Mouse (Mus musculus) activated CD4-positive, CD25-positive, alpha-beta regulatory T cell, adult 4 months (primary cell): ENCODE data around the gene Ptges2. TPM values are rescaled to one million over a fixed set of nuclear protein-coding genes. Genes with fewer than 3 reads are reported as not detected.
"Not testable (repeated sequence)": the region's sequence is repeated elsewhere in the genome, so short reads cannot be mapped to it uniquely, and the experiment has no call there.

Source experiments
- ATAC-seq: one replicate; pipeline ENCODE4 v1.8.0; 2017
- polyA plus RNA-seq, 2 experiments: library from polyadenylated mRNA; unstranded; fragments of 100-300 nt; shearing (Covaris generic); gene quantifications; one replicate each; pipeline ENCODE4 v1.2.1; 2017

Ptges2 gene
- 1 to 10 TPM; 1.0 to 1.6 TPM for polyA plus RNA-seq

DNA sequence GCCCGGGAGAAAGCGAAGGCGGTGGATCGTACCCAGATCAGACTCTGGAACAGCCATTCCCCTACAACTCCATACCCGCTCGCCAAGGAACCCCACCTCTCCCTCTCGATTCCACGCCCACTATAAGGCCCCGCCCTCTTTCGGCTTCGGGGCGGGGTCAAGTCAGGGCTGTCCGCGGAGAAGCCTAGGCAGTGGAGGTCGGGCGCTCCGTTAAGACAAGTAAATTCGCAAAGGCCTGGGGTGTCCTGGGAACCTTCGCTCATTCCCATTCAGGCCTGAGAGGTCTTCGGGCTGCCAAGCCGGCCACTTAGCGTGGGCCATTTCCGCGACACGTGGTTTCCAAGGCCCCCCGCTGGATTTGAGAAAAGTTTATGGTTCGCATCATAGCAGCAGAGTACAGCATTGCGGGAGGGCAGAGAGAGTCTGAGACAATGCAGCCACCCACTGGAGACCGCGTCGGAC, at the start of gene Ptges2:
Gene Ptges2 (plus strand): TSS at position 413 of the 462 bp plus-strand sequence.
- peak; percentile 67 for ATAC-seq

DNA sequence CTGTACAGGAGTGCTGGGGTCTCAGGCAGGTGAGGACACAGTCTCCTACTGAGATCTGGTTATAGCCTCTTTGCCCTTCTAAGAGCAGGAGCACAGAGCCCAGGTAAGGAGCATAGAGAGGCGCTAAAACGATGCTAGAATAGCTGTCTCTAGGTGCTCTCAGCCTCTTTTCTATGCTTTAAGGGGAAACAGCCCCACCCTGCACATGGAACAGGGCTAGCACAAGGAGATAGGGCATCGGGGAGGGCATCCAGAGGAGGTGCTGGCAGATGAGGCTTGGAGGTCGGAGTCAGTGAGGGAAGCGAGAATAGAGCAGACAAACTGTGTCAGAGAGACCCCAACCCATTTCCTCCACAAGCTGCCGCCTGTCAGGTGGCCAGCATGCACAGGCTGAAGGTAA, 48.7 kb upstream of the Ptges2 start:
- no peak for ATAC-seq

DNA sequence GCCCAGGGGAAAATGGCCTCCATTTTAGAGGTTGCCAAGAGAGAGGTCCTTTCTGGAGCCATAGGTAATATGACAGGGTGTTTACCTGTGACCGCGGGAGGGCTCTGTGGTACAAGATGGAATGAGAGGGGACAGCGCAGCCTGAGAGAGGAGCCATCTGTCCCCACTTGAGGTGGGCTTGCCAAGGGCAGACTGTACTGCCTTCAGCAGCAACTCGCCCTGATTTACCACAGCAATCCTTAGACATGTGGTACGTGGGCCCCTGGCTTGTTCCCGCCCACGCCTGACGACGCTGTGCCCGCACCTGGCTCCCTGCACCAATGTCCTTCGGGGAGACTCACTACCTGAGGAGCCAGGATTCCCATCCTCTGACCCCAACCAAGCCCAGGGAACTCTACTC, 47.4 kb upstream of the Ptges2 start:
- ATAC-seq: no peak

DNA sequence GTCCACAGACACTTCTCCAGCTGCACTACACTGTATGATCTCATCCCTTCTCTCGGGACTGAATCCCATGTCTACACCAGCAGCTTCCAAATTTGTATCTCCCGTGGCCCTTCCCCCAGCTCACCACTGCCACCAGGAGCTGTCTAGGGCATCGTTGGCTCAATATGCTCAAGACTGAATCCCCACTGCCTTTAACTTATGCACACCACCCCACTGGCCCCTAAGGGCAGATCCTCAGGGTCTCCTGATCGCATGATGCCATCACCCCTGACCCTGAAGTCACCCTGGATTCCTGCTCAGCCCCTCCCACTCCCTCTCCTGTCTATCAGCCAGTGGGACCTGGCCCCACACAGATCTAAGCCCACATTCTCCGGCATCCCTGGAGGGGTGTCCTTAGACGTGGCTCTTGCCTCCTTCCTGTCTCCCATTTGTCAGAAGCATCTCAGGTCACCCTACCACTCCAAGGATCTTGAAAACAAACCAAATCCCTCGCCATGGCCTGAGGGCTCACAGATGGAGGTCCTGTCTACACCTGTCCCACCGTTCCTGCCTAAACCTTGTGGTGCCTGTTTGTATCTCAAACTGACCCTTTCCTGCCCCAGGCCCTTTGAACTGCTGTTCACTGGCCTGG, 46.0 kb upstream of the Ptges2 start:
- no peak for ATAC-seq

DNA sequence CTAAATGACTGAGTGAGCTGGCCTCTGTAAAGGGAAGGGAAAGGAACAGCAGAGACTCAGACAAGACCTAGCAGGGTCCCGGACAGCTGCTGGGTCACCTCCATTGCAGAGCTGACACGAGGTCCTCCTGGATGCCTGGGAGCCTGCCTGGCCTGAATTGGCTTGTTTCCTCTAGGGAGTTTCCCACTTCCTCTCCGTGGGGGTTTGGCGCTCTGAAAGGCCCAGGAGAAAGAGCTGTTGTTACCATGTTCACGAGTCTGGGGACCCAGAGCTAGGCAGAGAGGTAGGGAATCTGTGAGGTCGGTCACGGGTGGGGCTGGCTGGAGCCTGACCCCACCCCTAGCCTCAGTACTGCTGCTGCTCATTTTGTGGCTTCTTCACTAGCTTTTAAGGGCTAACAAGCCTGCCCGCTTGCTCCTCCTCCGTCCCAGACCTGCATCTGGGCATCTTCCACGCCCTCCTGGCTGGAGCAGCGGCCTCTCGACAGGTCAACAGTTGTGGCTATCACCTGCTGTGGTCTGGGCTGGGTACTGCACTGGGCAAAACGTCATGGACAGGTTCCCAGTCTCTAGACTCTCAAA, 45.1 kb upstream of the Ptges2 start:
- no peak for ATAC-seq

DNA sequence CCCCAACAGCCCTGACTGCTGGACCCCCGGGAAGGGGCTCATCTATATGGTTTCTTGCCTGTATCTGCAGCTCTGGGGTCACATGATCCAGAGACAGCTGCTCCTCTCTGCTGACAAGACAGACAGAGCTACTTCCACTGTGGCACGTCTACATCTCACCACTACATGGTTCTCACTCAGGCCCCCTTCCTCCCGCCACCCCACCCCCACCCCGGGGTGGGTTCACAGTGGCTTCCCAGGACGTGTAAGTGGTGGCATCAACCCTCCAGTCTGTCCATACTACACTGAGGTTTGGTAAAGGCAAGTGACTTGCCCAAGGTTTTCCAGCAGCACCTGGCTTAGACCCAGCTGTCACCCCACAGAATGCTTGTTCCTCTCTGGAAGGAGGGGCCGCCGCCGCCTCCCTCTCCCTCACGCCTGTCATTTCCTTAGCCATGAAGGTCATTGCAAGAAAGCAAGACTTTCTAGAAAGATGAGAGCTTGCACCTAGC, 44.2 kb upstream of the Ptges2 start:
- no peak for ATAC-seq

DNA sequence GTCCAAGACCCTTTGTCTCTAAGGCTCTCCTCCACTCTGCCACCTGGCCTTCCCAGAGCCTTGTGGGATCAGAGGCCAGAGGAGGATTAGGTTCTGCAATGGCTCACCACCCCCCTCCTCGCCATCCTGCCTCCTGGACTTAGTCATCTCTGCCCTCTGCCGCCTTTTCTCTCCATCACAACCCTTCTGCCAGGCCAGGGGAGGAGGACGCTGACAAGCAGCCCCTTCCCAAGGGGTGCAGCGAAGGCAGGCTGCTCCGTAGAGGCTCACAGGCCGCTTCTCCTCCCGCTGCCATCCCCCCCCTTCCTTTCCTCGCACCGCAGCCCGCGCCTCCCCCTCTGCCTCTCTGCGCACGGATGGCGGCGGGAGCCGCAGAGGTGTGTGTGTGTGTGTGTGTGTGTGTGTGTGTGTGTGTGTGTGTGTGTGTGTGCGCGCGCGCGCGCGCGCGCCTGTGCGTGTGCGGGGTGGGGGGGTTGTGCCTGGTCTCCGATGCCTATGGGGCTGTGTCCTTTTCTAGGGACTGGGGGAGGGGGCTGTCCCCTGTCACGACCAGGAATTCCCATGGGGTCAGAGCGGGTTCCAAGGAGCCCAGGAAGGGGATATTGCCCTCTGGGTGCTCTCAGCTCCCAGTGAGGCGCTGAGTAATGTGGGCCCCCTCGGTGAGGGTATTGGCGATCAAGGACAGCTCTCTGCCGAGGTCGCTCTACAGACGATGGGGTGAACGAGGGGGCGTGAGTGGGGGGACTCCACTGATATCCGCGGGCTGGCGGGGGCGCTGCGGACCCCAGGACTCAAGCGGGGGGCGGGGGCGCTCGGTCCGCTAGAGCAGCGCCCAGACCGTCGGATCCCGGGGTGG, 43.3 kb upstream of the Ptges2 start, which contains the start of gene Ciz1:
Gene Ciz1 (plus strand): TSS at position 177 of the 856 bp plus-strand sequence.
- no peak for ATAC-seq

DNA sequence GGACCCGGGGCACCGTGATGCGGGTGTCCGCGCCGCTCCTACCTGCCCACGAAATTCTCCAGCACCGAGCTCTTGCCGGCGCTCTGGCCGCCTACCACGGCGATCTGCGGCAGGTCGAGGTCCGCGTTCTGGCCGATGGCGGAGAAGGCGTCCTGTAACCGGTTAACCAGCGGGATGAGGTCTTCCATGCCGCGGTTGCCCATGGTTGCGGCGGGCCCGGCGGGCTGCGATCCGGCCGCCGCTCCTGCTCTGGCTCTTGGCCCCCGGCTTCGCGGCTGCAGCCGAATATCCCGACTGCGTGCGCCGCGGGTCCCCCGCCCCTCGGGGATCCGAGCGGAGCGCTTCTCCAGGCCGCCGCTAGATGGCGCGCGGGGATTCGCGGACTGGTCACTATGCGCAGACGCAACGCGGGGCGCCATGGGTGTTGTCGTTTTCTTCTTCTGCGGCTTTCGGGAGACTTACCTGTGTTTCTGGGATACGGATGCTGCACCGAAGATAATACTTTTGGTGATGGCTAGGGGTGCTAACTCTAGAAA, 42.6 kb upstream of the Ptges2 start, which contains the start of gene Dnm1:
Gene Dnm1 (minus strand): TSS at position 332 of the 536 bp plus-strand sequence.
- ATAC-seq: peak; percentile 84

DNA sequence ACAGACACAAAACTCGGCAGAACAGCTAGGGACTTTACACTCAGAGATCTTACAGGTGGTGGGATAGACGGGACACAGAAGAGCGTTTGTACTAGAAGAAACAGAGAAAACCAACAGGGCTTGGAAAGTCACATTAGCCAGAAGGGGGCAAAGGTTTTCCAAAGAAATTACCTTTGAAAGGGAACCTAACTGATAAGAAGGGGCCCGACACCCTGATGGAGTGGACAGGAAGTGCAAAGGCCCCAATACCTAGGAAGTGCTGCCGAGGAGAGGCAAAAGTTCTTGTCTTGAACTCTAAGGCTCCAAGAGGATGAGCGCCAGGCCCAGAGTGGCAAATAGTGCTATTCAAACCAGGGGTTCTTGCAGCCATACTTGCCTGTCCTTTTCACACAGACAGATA, 41.9 kb upstream of the Ptges2 start:
- ATAC-seq: no peak

DNA sequence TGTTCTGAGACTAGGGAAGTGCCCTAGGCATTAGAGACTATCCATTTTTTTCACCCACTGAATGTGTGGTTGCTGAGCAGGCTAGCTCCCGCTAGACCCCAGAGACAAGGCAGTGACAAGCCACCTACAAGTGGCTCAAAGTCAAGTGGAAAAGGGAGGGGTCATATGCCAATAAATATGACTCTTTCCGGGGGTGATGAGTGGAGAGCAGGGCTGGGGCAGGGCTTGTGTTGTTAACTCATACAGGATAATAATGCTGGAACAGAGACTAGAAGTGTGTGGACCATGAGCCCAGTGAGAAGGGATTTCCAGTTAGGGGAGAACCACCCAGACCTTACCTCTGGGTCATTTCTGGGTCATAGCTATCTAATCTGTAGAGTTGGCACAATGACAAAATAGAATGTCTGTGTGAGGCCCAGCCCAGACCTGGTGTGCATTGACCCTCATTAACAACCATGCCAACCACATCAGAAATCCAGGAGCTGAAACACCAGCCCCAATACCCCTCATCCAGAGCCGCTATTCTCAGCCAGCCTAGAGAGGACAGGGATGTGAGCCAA, 41.3 kb upstream of the Ptges2 start:
- no peak for ATAC-seq

DNA sequence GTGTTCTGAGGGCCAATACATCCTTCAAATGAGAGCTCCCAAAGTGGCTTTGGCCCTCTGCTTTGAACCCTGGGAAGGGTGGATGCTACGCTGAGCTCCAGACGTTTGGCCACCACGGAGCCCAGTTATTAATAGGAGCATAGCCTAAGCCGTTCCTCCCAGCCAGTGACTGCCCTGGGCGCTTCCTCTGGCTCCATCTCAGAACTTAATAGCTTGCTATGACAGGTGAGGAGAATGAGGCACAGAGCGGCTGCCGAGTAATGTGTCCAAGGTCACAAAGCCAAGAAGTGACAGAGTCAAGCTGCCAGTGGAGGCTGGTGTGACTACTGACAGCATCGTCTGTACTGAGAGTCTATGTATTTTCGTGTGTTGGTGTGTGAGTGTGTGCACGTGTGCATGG, 39.5 kb upstream of the Ptges2 start:
- no peak for ATAC-seq

DNA sequence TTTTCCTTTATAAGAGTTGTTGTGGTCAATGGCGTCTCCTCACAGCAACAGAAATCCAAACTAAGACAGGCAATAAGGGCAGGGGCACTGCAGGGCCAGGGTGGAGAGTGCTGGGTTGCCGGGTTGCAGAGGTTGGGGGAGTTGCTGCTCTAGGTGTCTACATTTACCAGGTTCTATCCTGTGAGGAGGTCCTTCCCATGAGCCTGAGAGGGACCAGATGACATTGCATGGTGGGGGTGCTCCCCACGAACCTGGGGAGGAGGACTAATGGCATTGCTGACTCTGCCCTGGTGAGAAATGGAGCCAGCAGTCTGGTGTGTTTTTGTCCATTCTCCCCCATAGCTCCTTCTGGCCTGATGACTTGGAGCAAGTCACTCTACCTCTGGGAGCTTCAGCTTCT, 38.0 kb upstream of the Ptges2 start:
- no peak for ATAC-seq

DNA sequence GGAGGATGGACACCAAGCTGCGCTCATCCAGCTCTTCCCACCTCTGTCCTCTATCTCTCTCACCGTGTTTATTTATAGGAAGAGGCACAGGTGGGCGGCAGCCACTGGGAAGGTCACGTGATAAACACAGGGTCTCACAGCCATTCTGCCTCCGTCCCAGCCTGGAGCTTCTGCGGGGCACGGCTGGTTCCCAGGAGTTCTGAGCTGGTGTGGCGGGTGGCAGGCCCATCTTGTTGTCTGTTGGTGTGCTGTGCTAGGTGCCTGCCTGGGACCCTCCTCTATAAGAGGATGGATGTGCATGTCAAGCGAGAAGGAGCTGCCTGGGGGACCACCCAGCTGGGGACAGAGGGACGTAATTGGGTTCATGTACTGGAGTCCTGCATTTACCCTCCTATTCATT, 37.3 kb upstream of the Ptges2 start:
- no peak for ATAC-seq

DNA sequence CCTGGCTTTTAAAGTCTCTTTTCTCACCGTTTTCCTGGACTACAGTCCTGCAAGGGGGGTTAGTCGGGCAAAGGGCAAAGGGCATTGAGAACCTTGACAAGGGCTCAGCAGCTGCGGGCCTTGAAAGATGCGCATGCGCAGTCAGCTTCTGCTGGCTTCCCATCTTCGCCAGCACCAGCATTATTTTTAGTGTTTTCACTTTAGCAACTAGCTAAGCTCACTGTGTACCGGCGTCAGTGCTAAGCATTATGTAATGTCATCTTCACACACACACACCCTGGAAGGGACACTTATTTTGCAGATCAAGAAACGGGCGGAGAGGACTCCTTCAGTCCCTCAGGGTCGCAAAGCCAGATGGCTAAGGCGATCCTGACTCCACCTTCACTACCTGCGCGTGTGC, 35.0 kb upstream of the Ptges2 start:
- no peak for ATAC-seq

DNA sequence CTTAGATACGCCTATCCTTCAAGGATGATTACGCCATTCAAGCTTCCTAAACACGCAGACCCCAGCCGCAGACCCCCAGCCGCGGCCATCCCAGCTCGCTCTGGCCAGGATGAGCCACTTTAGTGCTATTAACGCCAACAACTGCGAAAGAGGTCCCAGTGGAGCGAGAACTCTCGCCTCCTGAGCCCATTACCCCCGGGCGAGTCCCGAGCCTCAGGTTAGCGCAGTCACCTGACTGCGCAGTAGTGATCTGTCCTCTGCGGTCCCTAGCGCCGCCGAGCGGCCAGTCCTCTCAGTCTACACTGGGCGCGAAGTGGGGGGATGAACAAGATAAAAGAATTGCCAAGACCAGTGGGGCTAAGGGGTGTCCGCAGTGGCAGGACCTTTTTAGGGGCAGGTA, 34.3 kb upstream of the Ptges2 start:
- ATAC-seq: no peak

DNA sequence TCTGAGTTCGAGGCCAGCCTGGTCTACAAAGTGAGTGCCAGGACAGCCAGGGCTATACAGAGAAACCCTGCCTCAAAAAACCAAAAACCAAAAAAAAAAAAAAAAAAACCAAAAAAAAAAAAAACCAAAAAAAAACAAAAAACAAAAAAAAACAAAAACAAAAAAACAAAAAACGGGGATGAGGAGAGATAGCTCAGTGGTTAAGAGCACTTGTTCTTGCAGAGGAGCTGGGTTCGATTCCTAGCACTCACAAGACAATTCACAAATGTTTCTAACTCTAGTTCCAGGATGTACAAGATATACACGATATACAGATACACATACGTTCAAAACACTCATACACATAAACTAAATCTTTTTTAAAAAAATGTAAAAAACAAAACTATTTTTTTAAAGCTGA, 33.4 kb upstream of the Ptges2 start:
- ATAC-seq: not testable (repeated sequence)

DNA sequence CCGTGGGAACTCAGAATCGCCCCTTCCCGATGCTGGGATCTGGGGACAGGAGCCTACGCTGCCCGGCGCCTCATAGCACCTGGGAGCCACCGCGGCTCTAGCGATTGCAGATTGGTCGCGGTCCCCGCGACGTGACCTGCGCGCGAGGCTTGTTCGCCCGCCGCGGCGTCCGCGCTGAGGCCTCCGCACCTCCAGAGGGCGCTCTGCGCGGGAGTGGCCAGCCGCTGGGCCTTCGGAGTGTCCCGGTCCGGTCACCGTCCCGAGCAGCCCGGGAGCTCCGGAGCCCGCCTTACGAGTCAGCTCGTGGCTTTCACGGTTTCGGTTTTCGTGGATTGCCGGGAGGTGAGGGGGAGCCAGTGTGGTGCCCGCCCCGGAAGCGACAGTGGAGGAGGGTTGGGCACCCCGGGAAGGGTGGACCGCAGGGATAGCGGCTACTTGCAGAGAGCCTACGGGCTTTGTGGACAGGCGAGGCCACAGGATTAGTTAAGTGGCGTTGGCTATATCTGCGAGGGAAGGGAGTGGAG, 32.8 kb upstream of the Ptges2 start:
- peak; percentile 69 for ATAC-seq

DNA sequence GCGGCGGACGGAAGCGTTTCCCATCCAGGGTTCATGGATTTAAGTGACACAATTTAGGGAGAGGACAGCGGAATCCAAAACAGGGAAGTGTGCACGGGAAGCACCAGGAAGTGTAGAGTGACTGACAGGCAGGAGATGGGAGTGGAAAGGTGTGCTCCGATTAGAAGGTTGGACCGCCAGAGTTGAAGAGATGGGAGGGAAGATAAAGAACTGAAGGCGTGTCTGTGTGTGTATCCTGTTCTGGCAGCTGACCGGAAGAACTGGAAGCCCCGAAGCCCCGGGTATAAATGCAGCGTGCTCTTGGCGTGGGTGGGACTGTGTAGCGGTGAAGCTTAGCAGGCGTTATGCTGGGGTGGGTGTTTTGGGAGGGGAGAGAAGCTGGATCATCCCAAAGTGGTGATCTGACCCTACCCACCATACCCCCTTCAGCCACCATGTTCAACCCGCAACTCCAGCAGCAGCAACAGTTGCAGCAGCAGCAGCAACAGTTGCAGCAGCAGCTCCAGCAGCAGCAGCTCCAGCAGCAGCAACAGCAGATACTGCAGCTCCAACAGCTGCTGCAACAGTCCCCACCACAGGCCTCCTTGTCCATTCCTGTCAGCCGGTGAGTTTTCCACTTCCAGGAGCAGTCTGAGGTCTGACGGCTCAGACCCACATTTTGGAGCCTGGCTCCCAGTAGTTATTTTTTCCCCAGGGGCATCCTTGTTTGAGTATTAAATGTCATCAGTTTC, 32.2 kb upstream of the Ptges2 start:
- peak; percentile 21 for ATAC-seq

DNA sequence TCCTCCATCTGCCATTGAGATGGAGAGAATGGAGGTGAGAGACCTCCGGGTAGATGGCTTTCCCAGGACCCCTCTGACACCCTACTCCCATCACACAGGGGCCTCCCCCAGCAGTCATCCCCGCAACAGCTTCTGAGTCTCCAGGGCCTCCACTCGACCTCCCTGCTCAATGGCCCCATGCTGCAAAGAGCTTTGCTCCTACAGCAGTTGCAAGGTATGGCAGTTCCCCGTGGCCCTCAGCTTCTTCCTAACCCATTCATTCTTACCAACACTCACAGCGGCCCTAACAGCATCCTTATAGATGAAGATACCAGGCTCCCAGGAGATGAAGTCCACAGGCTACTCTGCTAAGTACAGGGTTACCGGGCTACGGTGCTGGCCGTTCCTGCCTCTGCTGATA, 31.6 kb upstream of the Ptges2 start:
- ATAC-seq: no peak

DNA sequence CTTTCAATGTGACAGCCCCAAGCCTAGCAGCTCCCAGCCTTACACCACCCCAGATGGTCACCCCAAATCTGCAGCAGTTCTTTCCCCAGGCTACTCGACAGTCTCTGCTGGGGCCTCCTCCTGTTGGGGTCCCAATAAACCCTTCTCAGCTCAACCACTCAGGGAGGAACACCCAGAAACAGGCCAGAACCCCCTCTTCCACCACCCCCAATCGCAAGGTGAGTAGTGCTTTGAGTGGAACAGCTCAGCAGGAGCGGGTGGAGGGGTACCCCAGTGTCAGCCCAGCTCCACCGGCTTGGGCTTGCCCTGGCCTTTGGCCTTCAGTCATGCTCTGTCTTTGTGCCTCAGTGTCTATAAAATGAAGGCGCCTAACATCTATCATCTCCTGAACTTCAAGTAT, 28.4 kb upstream of the Ptges2 start:
- ATAC-seq: no peak

DNA sequence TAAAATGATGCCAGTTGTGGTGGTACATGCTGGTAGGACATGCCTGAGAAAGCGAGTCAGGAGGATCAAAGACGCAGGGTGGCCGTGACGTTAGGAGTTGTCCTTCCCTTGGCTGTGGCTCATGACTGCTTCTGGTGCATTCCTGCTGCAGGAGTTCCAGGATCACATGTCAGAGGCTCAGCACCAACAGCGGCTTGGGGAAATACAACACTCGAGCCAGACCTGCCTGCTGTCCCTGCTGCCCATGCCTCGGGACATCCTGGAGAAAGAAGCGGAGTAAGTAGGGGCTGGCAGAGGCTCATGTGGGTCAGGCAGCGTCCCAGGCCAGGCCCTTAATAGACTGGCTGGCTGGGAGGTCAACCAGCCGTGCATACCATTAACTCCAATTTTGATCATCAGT, 21.5 kb upstream of the Ptges2 start:
- no peak for ATAC-seq
